Mouse (Mus musculus) limb, embryonic 15.5 days (tissue): ENCODE results near the gene Sh3bgr. TPM values are rescaled to one million over a fixed set of nuclear protein-coding genes. Genes with fewer than 3 reads are reported as not detected.

Experiments
- ATAC-seq: fragments of 200-750 bp; cut with Nextera tagmentation; 2 replicates; pipeline ENCODE4 v1.8.0; 2017; ENCODE audit warnings: low read depth, moderate TSS enrichment; ENCODE audit not compliant: insufficient number of reproducible peaks, low FRiP score, low TSS enrichment
- H3K27ac ChIP-seq: fragments of 300-500 bp; sonication (generic); 2 replicates; pipeline ENCODE4 v1.5.1; 2015; ENCODE audit warnings: moderate library complexity, mild to moderate bottlenecking, inconsistent platforms
- H3K27me3 ChIP-seq: fragments of 300-500 bp; sonication (generic); 2 replicates; pipeline ENCODE4 v1.6.1; 2015; ENCODE audit warnings: inconsistent platforms
- H3K36me3 ChIP-seq: fragments of 300-500 bp; sonication (generic); 2 replicates; pipeline ENCODE4 v1.6.1; 2015; ENCODE audit warnings: inconsistent platforms
- H3K4me1 ChIP-seq: fragments of 300-500 bp; sonication (generic); 2 replicates; pipeline ENCODE4 v1.6.1; 2015; ENCODE audit warnings: inconsistent platforms
- H3K4me2 ChIP-seq: fragments of 300-500 bp; sonication (generic); 2 replicates; pipeline ENCODE4 v1.6.1; 2015; ENCODE audit warnings: mild to moderate bottlenecking, inconsistent platforms
- H3K4me3 ChIP-seq: fragments of 300-500 bp; sonication (generic); 2 replicates; pipeline ENCODE4 v1.5.1; 2015; ENCODE audit warnings: mild to moderate bottlenecking, inconsistent platforms
- H3K9ac ChIP-seq: fragments of 300-500 bp; sonication (generic); 2 replicates; pipeline ENCODE4 v1.6.1; 2015; ENCODE audit warnings: inconsistent platforms
- H3K9me3 ChIP-seq: fragments of 300-500 bp; sonication (generic); 2 replicates; pipeline ENCODE4 v1.6.1; 2016; ENCODE audit warnings: inconsistent platforms
- WGBS: fragments of 180-500 bp; shearing (Covaris S2); methylation state at CpG from one replicate; pipeline ENCODE4 v1.1.7; 2015; 5-methylcytosine and 5-hydroxymethylcytosine counted together
- polyA plus RNA-seq: library from polyadenylated mRNA; unstranded; fragments of >200 nt; fragmentation: Nextera tagmentation; extraction: Ambion mirVana; gene quantifications from 2 replicates; pipeline ENCODE4 v1.2.1, GENCODE M21; 2015

Sh3bgr gene
- polyA plus RNA-seq = 13.6 and 41.0 TPM in 2 replicates

DNA sequence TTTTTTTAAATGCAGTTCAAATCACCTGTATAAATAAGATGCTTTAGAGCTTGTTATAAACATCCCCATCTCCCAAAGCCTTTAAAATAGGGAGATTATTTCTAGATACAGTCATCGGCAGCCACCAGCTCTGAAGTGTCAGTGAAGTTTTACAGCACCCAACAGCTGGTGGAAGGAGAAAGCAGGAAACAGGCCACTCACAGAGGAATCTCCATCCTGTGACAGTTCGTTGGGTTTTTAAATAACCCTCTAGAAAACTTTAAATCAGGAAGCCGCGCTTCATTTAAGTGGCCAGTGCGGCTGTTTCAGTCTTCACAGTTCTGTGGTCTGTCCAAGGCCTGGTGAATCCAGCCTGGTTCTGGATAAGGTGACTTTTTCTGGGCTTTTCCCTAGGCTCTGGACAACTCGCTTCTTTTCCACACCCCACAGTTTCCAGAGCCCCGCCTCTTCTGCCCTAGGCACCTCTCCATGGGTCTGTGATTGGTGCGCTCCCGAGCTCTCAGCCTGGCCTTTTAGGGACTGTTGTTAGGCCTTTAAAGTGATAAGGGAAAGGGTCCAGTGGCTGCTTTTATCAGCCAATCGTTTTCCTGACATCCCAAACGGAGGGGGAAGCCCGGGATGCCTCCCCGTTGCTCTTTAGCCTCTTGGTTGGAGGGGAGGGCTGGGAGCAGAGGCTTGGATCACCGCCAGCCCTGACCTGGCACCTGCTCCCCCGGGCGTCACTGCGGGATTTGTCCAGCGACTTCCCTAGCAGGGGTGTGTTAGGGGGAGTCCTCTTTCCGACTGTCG lies at the start of gene Sh3bgr:
TSS of gene Sh3bgr (plus strand) at position 538 of the 789 bp plus-strand sequence.
- peaks cover 16% of the 10 kb centered on the region for H3K4me1 ChIP-seq
- WGBS = 4% methylated on average over 20 of the region's 20 CpGs
- no peak for ATAC-seq
- peak within 1 kb of the TSS; percentile 27; the same call in 1 of the 2 replicates for H3K27ac ChIP-seq
- H3K27me3 ChIP-seq = no peaks in the 10 kb centered on the region
- peak within 1 kb of the TSS; percentile 19; the same call in 1 of the 2 replicates for H3K4me3 ChIP-seq
- H3K9ac ChIP-seq = no peak within 1 kb of the TSS
- no peaks in the 10 kb centered on the region for H3K9me3 ChIP-seq
- H3K36me3 ChIP-seq = no peaks in the 10 kb centered on the region
- peak within 1 kb of the TSS; percentile 50 for H3K4me2 ChIP-seq

DNA sequence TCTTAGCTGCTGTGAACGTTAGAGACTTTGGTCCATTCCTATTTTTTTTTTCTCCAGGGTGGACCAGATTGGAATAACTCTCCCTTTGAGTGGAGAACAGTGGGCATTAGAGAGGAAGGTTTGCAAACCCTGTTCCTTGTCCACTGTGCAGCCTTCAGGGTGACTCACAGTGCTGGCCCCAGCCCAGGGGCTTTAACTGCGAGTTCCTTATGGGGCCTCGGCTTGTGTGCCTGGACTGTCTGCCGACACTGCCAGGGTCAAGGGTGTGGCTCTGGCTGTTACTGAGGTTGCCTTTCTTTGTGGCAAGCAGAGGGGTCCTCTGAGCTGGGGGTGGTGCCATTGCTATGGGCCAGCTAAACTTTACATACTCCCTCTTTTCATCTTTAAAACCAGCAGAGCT lies 49.3 kb upstream of the Sh3bgr start:
- Histone ChIP-seq H3K9ac (0 out of 2 replicates have a peak overlapping the region, but pooled peaks have one; percentile 10), H3K27me3 (no peaks in the 10 kb centered on the region), H3K9me3 (no peaks in the 10 kb centered on the region), H3K4me1 (peaks cover 14% of the 10 kb centered on the region), H3K36me3 (peaks cover 10% of the 10 kb centered on the region; the same call in 1 of the 2 replicates), H3K4me3 (no peak overlapping the region), H3K4me2 (no peak overlapping the region), H3K27ac (no peak overlapping the region; the same call in 1 of the 2 replicates)
- WGBS = 67% methylated on average over 4 of the region's 4 CpGs
- no peak for ATAC-seq

DNA sequence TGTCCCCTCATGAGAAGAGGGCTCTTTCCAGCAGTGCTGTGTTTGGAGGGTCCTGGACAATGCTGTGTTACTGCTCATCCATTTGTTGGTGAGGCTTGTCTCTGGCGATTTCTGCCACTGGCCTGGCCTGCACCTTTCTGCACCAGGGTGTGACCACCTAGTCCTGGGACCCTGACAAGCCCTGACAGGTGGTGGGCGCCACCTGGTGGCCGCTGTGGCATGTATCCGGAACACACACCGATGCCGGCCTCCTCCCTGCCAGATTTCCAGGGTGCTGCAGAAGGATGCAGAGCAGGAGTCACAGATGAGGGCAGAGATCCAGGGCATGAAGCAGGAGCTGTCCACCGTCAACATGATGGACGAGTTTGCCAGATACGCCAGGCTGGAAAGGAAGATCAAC lies 48.7 kb upstream of the Sh3bgr start:
- H3K4me1 ChIP-seq = peaks cover 9% of the 10 kb centered on the region
- WGBS = 17% methylated on average over 9 of the region's 9 CpGs
- no peaks in the 10 kb centered on the region for H3K27me3 ChIP-seq
- H3K27ac ChIP-seq = no peak overlapping the region; the same call in 1 of the 2 replicates
- H3K36me3 ChIP-seq = peaks cover 10% of the 10 kb centered on the region; the same call in 1 of the 2 replicates
- no peak overlapping the region for H3K9ac ChIP-seq
- ATAC-seq = 0 out of 2 replicates have a peak, but pooled peaks have one; percentile 52
- no peak overlapping the region for H3K4me3 ChIP-seq
- H3K9me3 ChIP-seq = no peaks in the 10 kb centered on the region
- no peak overlapping the region for H3K4me2 ChIP-seq

DNA sequence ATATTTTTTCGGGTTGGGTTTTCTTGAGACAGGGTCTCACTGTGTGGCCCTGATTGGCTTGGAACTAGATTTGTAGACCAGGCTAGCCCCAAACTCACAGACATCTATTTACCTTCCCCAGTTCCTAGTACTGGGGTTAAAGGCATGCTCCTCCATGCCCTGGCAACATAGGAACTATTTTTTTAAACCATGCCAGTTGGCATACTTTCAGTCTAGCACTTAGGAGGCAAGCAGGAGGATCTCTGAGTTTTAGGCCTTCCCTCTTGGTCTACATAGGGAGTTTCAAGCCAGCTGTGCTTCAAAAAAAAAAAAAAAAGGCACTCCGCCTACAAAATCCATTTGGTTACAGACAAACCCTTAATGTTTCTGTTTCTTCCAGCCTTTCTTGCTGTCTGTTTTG lies 45.8 kb upstream of the Sh3bgr start:
- Histone ChIP-seq H3K9ac (no peak overlapping the region), H3K27me3 (no peaks in the 10 kb centered on the region), H3K27ac (no peak overlapping the region), H3K4me1 (peaks cover 10% of the 10 kb centered on the region), H3K4me3 (no peak overlapping the region), H3K36me3 (peaks cover 13% of the 10 kb centered on the region; the same call in 1 of the 2 replicates), H3K9me3 (no peaks in the 10 kb centered on the region), H3K4me2 (no peak overlapping the region)
- no peak for ATAC-seq
- 92% methylated on average over 2 of the region's 2 CpGs for WGBS

DNA sequence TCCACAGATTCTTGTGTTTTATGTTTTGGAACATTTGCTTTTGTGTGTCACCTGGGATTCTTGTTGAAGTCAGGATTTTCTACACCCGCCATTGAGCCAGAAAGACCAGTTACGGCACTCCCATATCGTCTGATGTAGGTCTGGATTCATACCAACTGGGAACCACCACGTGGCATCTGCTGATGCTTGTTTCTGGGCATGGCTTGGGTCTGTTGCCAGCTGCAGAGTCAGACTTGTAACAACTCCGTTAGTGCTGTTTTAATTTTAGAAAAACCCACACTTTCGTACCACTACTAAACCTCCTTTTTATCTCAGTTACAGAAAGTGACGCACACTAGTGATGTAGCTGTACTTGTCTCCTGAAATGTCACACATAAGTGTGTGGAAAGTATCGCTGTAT lies 44.2 kb upstream of the Sh3bgr start:
- Histone ChIP-seq H3K9me3 (no peaks in the 10 kb centered on the region), H3K36me3 (peaks cover 13% of the 10 kb centered on the region; the same call in 1 of the 2 replicates), H3K4me1 (peaks cover 18% of the 10 kb centered on the region), H3K9ac (no peak overlapping the region), H3K4me3 (no peak overlapping the region), H3K4me2 (no peak overlapping the region), H3K27ac (peak overlapping the region; percentile 47; the same call in 1 of the 2 replicates), H3K27me3 (no peaks in the 10 kb centered on the region)
- 71% methylated on average over 8 of the region's 8 CpGs for WGBS
- no peak for ATAC-seq

DNA sequence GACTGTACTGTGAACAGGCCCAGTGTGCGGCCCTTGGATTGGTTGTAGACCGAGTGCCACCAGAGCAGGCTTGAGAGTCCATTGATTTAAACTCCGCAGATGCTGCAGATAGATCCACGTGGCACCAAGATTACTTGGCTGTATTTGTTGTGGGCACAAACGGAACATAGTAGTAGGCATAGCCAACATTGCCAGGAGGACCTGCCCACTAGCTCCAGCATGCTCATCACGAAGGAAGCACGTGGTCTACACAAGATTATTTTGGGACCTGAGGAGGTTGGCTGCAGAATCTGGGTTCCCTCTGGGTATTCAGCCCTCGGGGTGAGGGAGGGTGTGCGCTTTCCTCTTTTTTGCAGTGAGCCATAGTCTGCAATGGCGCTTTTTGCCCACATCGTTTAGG lies 43.1 kb upstream of the Sh3bgr start:
- H3K9ac ChIP-seq = no peak overlapping the region
- H3K9me3 ChIP-seq = no peaks in the 10 kb centered on the region
- peaks cover 13% of the 10 kb centered on the region; the same call in 1 of the 2 replicates for H3K36me3 ChIP-seq
- H3K27ac ChIP-seq = no peak overlapping the region
- no peak for ATAC-seq
- no peak overlapping the region for H3K4me3 ChIP-seq
- no peaks in the 10 kb centered on the region for H3K27me3 ChIP-seq
- peaks cover 11% of the 10 kb centered on the region for H3K4me1 ChIP-seq
- H3K4me2 ChIP-seq = no peak overlapping the region
- WGBS = 88% methylated on average over 11 of the region's 11 CpGs

DNA sequence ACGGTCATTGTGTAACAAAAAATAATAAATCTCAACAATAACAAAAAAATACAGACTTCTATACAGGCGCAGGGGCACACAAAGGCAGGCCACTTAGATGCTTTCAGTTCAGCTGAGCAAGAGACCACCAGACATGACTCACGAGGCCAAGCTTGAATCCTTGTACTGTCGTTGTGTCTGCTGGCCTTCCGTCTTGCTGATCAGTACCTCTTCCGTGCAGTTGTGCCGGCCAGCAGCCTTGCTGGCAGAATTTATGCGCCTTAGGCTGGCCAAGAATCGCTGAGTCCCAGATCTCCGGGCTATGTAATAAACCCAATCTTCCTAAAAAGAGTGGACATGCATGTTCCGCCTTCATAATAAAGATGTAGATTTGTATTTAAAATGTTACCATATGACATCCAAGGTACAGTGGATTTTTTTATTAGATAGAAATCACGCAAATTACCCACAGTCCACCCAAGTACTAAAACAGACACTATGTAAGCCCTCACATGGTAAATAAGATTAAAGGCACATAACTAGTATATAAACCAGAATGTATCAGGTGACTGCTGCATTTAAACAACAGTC lies 41.7 kb upstream of the Sh3bgr start:
- no peak for ATAC-seq
- WGBS = 42% methylated on average over 12 of the region's 12 CpGs
- peak overlapping the region; percentile 85 for H3K9ac ChIP-seq
- H3K36me3 ChIP-seq = peaks cover 8% of the 10 kb centered on the region; the same call in 1 of the 2 replicates
- H3K27me3 ChIP-seq = no peaks in the 10 kb centered on the region
- peaks cover 11% of the 10 kb centered on the region for H3K4me1 ChIP-seq
- H3K4me2 ChIP-seq = peak overlapping the region; percentile 96
- peak overlapping the region; percentile 57 for H3K4me3 ChIP-seq
- peak overlapping the region; percentile 91 for H3K27ac ChIP-seq
- H3K9me3 ChIP-seq = no peaks in the 10 kb centered on the region

DNA sequence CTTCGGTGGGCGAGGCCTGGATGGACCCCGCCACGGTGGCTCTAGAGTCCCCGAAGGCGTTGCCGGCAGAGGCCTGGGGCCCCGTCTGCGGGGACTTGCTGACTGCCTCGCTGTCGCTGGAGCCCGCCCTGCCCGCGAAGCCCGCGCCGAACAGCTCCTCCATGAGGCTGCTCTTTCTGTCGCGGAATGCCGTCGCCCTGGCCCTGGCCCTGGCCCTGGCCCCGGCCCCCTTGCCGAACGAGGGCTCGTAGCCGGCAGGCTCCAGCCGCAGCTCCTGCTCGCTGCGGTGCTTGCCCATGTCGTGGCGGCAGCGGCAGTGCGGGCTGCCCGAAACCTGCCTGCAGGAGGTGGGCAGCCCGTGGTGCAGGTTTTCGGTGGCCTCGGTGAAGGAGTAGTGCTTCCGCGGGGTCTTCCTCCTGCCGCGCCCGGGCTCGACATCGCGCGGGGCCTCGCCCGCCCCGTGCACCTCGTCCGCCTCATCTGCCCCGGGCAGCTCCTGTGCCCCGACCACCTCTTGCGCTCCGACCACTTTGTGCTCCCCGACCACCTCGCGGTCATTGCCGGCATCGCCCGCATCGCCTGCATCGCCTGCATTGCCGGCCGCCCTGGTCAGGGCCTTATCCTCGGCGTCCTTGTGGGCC lies 41.0 kb upstream of the Sh3bgr start:
- no peaks in the 10 kb centered on the region for H3K9me3 ChIP-seq
- H3K4me1 ChIP-seq = peaks cover 11% of the 10 kb centered on the region
- WGBS = under 1% methylated on average over 54 of the region's 67 CpGs
- H3K9ac ChIP-seq = peak overlapping the region; percentile 85
- H3K36me3 ChIP-seq = peaks cover 6% of the 10 kb centered on the region; the same call in 1 of the 2 replicates
- H3K27ac ChIP-seq = peak overlapping the region; percentile 91
- peak overlapping the region; percentile 57 for H3K4me3 ChIP-seq
- peak overlapping the region; percentile 96 for H3K4me2 ChIP-seq
- ATAC-seq = peak; percentile 73
- H3K27me3 ChIP-seq = no peaks in the 10 kb centered on the region

DNA sequence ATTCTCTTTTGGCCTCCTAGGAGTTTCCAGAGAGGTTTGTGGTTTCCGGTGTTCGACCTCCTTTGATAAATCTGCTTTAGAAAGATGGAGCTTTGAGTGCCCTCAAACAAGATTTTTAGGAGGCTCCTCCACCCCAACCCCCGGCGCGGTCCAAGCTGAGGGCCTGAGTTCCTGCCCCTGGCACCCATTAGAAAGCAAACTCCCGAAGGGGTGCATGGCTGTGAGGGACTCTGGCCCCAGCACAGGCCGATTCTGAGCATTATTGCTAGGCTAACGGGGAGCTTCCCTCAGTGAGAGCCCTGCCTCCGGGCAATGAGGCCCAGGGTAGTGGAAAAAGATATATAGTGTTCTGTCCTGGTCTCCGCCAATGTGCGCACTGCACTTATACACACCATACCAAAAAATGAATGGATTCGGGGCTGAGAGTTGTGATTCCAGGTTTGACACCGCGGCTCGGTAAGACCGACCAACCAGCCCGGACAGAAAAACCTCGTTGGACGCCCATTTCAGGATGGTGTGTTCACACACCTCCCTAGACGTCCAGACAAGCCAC lies 40.4 kb upstream of the Sh3bgr start:
- Histone ChIP-seq H3K4me3 (peak overlapping the region; percentile 57), H3K9ac (peak overlapping the region; percentile 85; the same call in 1 of the 2 replicates), H3K36me3 (peaks cover 6% of the 10 kb centered on the region; the same call in 1 of the 2 replicates), H3K4me2 (peak overlapping the region; percentile 96), H3K4me1 (peaks cover 11% of the 10 kb centered on the region), H3K27me3 (no peaks in the 10 kb centered on the region), H3K9me3 (no peaks in the 10 kb centered on the region), H3K27ac (peak overlapping the region; percentile 91)
- ATAC-seq = no peak
- WGBS = 72% methylated on average over 20 of the region's 20 CpGs

DNA sequence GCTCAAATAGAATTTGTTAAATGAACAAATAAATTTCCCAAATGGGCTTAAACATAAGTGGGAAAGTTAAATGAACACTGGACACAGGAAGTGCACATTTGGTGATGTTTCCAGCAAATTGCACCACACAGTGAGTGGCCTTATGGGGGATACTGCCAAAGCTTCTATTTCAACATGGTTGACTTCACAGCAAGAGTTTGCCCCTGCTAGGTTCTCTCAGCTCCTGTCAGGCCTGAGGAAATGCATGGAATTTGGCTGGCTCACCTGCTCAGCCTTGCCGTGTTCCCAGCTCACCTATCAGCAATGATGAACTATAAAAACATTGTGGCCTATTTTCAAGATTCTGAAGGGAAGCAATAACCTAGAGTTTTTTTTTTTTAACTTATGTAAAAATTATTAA lies 39.3 kb upstream of the Sh3bgr start:
- Histone ChIP-seq H3K4me2 (no peak overlapping the region), H3K36me3 (0 out of 2 replicates have a peak, but pooled peaks cover 3% of the 10 kb centered on the region), H3K27me3 (no peaks in the 10 kb centered on the region), H3K4me1 (peaks cover 11% of the 10 kb centered on the region), H3K4me3 (no peak overlapping the region), H3K9ac (no peak overlapping the region), H3K9me3 (no peaks in the 10 kb centered on the region), H3K27ac (no peak overlapping the region)
- 74% methylated on average over 1 of the region's 1 CpGs for WGBS
- ATAC-seq = no peak

DNA sequence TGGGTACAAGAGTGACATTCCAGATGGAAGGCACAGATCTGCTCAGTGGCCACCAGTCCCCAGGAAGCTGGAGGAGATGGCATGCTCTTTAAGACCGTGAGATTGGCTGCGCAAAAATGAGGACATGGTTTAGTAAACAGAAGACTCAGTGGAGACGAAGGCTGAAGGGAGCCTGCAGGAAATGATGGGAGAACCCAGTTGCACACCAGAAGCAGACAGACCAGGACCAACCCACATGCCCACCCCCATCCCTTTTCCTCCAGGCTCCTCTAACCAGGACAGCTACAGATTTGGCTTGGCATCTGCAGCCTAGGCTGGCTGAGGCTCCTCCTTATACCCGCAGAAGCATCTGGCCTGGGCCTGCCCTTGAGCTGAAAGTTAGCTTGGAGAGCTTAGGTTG lies 38.9 kb upstream of the Sh3bgr start:
- Histone ChIP-seq H3K36me3 (0 out of 2 replicates have a peak, but pooled peaks cover 3% of the 10 kb centered on the region), H3K9ac (no peak overlapping the region), H3K4me1 (peaks cover 11% of the 10 kb centered on the region), H3K9me3 (no peaks in the 10 kb centered on the region), H3K27me3 (no peaks in the 10 kb centered on the region), H3K27ac (no peak overlapping the region), H3K4me2 (no peak overlapping the region), H3K4me3 (no peak overlapping the region)
- no peak for ATAC-seq
- 79% methylated on average over 4 of the region's 4 CpGs for WGBS
